Mouse (Mus musculus): ENCODE data around the gene Smchd1. TPM values are rescaled to one million over a fixed set of nuclear protein-coding genes. Genes with fewer than 3 reads are reported as not detected.

Smchd1 gene
- polyA plus RNA-seq, 1 experiment from 2014 or later = 53.3 TPM

DNA sequence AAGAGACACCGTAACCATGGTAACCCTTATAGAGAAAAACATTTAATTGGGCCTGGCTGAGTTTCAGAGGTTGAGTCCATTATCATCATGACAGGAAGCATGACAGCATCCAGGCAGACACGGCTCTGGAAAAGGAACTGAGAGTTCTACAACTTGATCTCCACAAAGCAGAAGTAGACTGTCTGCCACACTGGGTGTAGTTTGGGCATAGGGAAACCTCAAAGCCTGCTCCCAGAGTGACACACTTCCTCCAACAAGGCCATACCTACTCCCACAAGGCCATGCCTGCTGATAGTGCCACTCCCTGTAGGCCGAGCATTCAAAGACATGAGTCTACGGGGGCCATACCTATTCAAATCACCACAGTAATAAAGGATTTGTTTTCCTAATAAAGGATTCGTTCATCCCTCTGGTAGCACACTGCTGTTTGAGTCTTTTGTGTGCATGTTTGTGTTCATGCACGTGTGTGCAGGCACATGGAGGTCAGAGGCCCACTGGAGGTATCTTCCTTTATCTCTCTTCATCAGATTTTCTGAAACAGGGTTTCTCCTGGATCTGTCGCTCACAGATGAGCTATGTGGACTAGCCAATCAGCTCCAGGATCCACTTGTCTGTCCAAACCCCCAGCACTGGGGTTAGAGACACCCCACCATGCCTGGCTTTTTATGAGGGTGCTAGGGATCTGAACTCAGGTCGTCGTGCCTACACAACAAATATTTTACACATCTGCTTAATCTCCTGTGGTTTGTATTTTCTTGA, 14.7 kb upstream of the Smchd1 start:
- Histone ChIP-seq H3K9me3 (replicated peaks; ENCODE audit: low read length) (no peaks in the 10 kb centered on the region), H3K27me3 (ENCODE audit: insufficient read depth, low read length) (no peaks in the 10 kb centered on the region), H3K4me1 (replicated peaks; ENCODE audit: insufficient read depth, low read length) (peaks cover 15% of the 10 kb centered on the region; the same call in 1 of the 2 replicates), H3K36me3 (ENCODE audit: insufficient read depth, low read length) (no peaks in the 10 kb centered on the region), H3K4me2 (ENCODE audit: low read length) (no peak overlapping the region), H3K4me3 (replicated peaks; ENCODE audit: low read depth, low read length) (no peak overlapping the region), H3K9ac (ENCODE audit: low read depth, low read length) (no peak overlapping the region), H3K27ac (no peak overlapping the region)
- no peak for ATAC-seq (replicated peaks; ENCODE audit: low FRiP score, low read depth)
- no peak for DNase-seq (ENCODE audit: low spot score)
- WGBS = 90% methylated on average over 9 of the region's 9 CpGs
- no peak for TF ChIP-seq CTCF (IDR thresholded peaks at IDR 0.05; ENCODE audit: low read depth)

DNA sequence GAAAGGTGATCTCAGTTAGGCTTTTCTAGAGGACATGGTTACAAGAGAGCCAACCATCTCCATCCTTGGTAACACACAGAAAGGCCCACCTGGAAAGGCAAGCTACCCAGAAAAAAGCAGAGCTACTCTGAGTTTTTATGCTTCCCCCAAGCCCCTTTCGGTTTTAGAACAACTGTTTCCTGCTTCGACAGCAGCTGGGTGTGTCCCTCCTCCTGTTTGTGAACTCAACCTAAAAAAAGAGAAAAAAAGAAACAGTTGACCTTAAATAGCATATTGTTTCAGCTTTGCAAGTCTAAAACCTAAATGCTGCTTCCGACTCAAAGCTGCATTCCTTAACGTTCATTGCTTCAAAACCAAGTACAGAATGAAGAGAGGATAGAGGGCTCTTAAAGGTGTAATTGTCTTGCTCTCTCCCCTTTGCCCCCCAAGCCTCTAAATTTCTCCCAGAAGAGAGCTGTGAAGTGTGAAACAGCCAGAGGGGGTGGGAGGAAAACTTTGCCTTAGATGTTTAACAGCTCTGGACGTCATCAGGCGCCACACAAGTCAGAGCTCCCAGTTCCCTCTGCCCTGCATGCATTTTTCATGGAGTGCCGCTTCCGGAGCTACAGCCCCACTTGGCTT, 11.2 kb upstream of the Smchd1 start:
- peak overlapping the region; percentile 93 for H3K27ac ChIP-seq
- peak overlapping the region; percentile 48 for H3K4me2 ChIP-seq (ENCODE audit: low read length)
- peaks cover 15% of the 10 kb centered on the region; the same call in 1 of the 2 replicates for H3K4me1 ChIP-seq (replicated peaks; ENCODE audit: insufficient read depth, low read length)
- no peaks in the 10 kb centered on the region for H3K36me3 ChIP-seq (ENCODE audit: insufficient read depth, low read length)
- 2% methylated on average over 8 of the region's 8 CpGs for WGBS
- no peak for TF ChIP-seq CTCF (IDR thresholded peaks at IDR 0.05; ENCODE audit: low read depth)
- DNase-seq (ENCODE audit: low spot score) (peak; percentile 83), ATAC-seq (replicated peaks; ENCODE audit: low FRiP score, low read depth) (no peak)
- H3K9ac ChIP-seq (ENCODE audit: low read depth, low read length) = peak overlapping the region; percentile 52; the same call in 1 of the 2 replicates
- H3K27me3 ChIP-seq (ENCODE audit: insufficient read depth, low read length) = no peaks in the 10 kb centered on the region
- no peaks in the 10 kb centered on the region for H3K9me3 ChIP-seq (replicated peaks; ENCODE audit: low read length)
- H3K4me3 ChIP-seq (replicated peaks; ENCODE audit: low read depth, low read length) = no peak overlapping the region

DNA sequence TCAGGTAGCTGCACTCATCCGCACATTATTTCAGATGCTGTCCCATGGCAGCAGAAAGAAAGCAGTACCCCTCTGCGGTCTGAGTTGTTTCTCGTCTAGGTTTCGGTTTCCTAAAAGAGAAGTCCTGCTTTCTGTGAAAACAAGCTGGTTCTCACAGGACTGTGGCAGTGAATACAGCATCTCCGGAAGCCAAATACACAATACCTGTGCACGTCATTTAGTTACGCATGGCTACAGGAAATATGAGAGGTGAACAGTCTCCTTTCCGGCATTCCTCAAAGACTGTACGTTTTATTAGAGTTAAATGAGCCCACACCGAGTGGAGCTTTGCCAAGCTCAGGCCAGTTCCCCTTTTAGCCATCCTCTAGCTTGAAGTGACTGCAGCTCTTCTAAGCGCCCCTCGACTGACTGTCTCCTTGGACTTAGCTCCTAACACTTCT, 10.7 kb upstream of the Smchd1 start:
- Histone ChIP-seq H3K36me3 (ENCODE audit: insufficient read depth, low read length) (no peaks in the 10 kb centered on the region), H3K4me3 (replicated peaks; ENCODE audit: low read depth, low read length) (0 out of 2 replicates have a peak overlapping the region, but pooled peaks have one; percentile 0), H3K27me3 (ENCODE audit: insufficient read depth, low read length) (no peaks in the 10 kb centered on the region), H3K9me3 (replicated peaks; ENCODE audit: low read length) (no peaks in the 10 kb centered on the region), H3K4me1 (replicated peaks; ENCODE audit: insufficient read depth, low read length) (peaks cover 15% of the 10 kb centered on the region; the same call in 1 of the 2 replicates), H3K9ac (ENCODE audit: low read depth, low read length) (peak overlapping the region; percentile 52; the same call in 1 of the 2 replicates), H3K27ac (peak overlapping the region; percentile 93), H3K4me2 (ENCODE audit: low read length) (peak overlapping the region; percentile 48)
- 18% methylated on average over 12 of the region's 12 CpGs for WGBS
- DNase-seq (ENCODE audit: low spot score) (peak; percentile 66), ATAC-seq (replicated peaks; ENCODE audit: low FRiP score, low read depth) (0 out of 2 replicates have a peak, but pooled peaks have one; percentile 22)
- no peak for TF ChIP-seq CTCF (IDR thresholded peaks at IDR 0.05; ENCODE audit: low read depth)

DNA sequence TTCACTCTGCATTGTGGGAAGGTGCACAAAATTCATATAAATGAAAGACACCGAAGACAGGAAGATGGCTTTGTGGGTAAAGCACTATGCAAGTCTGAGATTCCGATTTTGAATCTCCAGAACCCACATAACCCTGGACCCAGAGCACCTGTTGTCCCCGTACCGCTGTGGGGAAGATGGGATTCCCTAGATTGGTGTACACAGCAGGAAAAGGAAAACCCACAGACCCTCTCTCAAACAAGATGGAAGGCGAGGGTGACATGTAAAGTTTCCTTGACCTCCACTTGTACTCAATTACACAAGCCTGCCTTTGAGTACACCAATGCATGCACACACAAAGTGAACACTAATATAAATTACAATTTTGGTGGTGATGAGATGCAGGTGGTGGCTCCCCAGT, 9.6 kb upstream of the Smchd1 start:
- no peak overlapping the region for H3K4me2 ChIP-seq (ENCODE audit: low read length)
- H3K4me1 ChIP-seq (replicated peaks; ENCODE audit: insufficient read depth, low read length) = peaks cover 19% of the 10 kb centered on the region; the same call in 1 of the 2 replicates
- no peaks in the 10 kb centered on the region for H3K36me3 ChIP-seq (ENCODE audit: insufficient read depth, low read length)
- no peaks in the 10 kb centered on the region for H3K9me3 ChIP-seq (replicated peaks; ENCODE audit: low read length)
- ATAC-seq (replicated peaks; ENCODE audit: low FRiP score, low read depth) (no peak), DNase-seq (ENCODE audit: low spot score) (no peak)
- WGBS = 96% methylated on average over 5 of the region's 5 CpGs
- no peak for TF ChIP-seq CTCF (IDR thresholded peaks at IDR 0.05; ENCODE audit: low read depth)
- 0 out of 2 replicates have a peak overlapping the region, but pooled peaks have one; percentile 93 for H3K27ac ChIP-seq
- H3K4me3 ChIP-seq (replicated peaks; ENCODE audit: low read depth, low read length) = no peak overlapping the region
- no peak overlapping the region for H3K9ac ChIP-seq (ENCODE audit: low read depth, low read length)
- no peaks in the 10 kb centered on the region for H3K27me3 ChIP-seq (ENCODE audit: insufficient read depth, low read length)

GRCm38 (mm10) chr17:71483418-71484060, 8.4 kb upstream of the Smchd1 start:
- 60% methylated on average over 7 of the region's 7 CpGs for WGBS
- peak; percentile 54 for DNase-seq (ENCODE audit: low spot score)
- H3K4me3 ChIP-seq (replicated peaks; ENCODE audit: low read depth, low read length) = no peak overlapping the region

DNA sequence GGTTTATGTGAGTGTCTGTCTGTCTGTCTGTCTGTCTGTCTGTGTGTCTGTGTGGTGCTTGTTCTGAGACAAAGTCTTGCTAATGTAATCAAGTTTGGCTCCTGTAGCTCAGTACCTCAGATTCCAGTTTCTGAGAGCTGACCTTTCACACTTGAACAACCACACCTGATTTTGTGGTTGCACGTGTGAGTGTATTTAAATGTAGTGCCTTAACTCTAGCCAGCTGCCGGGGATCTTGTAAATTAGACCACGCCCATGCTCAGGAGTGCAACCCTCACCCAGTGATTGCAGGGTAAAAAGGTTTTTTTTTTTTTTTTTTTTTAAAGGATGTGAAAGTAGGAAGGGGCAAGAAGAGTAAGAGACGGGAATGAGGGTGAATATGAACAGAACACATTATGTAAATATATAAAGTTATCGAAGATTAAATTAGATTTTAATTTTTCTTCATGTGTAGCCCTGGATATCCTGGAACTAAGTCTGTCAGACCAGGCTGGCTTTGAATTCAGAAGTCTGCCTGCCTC, 4.3 kb upstream of the Smchd1 start:
- peak overlapping the region; percentile 47 for H3K27ac ChIP-seq
- 48% methylated on average over 5 of the region's 5 CpGs for WGBS
- no peaks in the 10 kb centered on the region for H3K9me3 ChIP-seq (replicated peaks; ENCODE audit: low read length)
- no peak overlapping the region for H3K4me2 ChIP-seq (ENCODE audit: low read length)
- no peak for ATAC-seq (replicated peaks; ENCODE audit: low FRiP score, low read depth)
- DNase-seq (ENCODE audit: low spot score) = no peak
- no peak overlapping the region for H3K4me3 ChIP-seq (replicated peaks; ENCODE audit: low read depth, low read length)
- 0 out of 2 replicates have a peak, but pooled peaks cover 4% of the 10 kb centered on the region for H3K4me1 ChIP-seq (replicated peaks; ENCODE audit: insufficient read depth, low read length)
- TF ChIP-seq CTCF (IDR thresholded peaks at IDR 0.05; ENCODE audit: low read depth) = no peak
- H3K36me3 ChIP-seq (ENCODE audit: insufficient read depth, low read length) = no peaks in the 10 kb centered on the region
- H3K27me3 ChIP-seq (ENCODE audit: insufficient read depth, low read length) = no peaks in the 10 kb centered on the region
- H3K9ac ChIP-seq (ENCODE audit: low read depth, low read length) = no peak overlapping the region

More at GRCm38 (mm10) chr17:71483418-71484060, 8.4 kb upstream of the Smchd1 start:
- no peak overlapping the region for H3K4me2 ChIP-seq (ENCODE audit: low read length)
- H3K36me3 ChIP-seq (ENCODE audit: insufficient read depth, low read length) = no peaks in the 10 kb centered on the region
- TF ChIP-seq CTCF (IDR thresholded peaks at IDR 0.05; ENCODE audit: low read depth) = no peak
- peak overlapping the region; percentile 73 for H3K27ac ChIP-seq
- H3K27me3 ChIP-seq (ENCODE audit: insufficient read depth, low read length) = no peaks in the 10 kb centered on the region
- peaks cover 19% of the 10 kb centered on the region; the same call in 1 of the 2 replicates for H3K4me1 ChIP-seq (replicated peaks; ENCODE audit: insufficient read depth, low read length)
- ATAC-seq (replicated peaks; ENCODE audit: low FRiP score, low read depth) = peak; percentile 87
- no peak overlapping the region for H3K9ac ChIP-seq (ENCODE audit: low read depth, low read length)
- no peaks in the 10 kb centered on the region for H3K9me3 ChIP-seq (replicated peaks; ENCODE audit: low read length)
